Mouse (Mus musculus): ENCODE results near the gene Wnt5a.

Wnt5a gene

GRCm38 (mm10) chr14:28505051-28505585, 568 bp downstream of the Wnt5a start:
- no peak for DNase-seq (ENCODE audit: low read depth, low spot score)
- Histone ChIP-seq H3K36me3 (ENCODE audit: control insufficient read depth, insufficient read depth, low read length, poor library complexity, severe bottlenecking) (no peaks in the 10 kb centered on the region), H3K27me3 (ENCODE audit: control insufficient read depth, insufficient read depth, low read length, poor library complexity, severe bottlenecking) (no peaks in the 10 kb centered on the region)

- Histone ChIP-seq H3K36me3 (ENCODE audit: control insufficient read depth, insufficient read depth, low read length, poor library complexity, severe bottlenecking) (no peaks in the 10 kb centered on the region), H3K27me3 (ENCODE audit: control insufficient read depth, insufficient read depth, low read length, poor library complexity, severe bottlenecking) (no peaks in the 10 kb centered on the region)
- no peak for DNase-seq (ENCODE audit: low read depth, low spot score)
Measured at GRCm38 (mm10) chr14:28505586-28506375, 1.2 kb downstream of the Wnt5a start.

- no peak for DNase-seq (ENCODE audit: low read depth, low spot score)
- H3K36me3 ChIP-seq (ENCODE audit: control insufficient read depth, insufficient read depth, low read length, poor library complexity, severe bottlenecking): no peaks in the 10 kb centered on the region
- H3K27me3 ChIP-seq (ENCODE audit: control insufficient read depth, insufficient read depth, low read length, poor library complexity, severe bottlenecking): no peaks in the 10 kb centered on the region
Measured at GRCm38 (mm10) chr14:28506376-28506831, 1.9 kb downstream of the Wnt5a start.

GRCm38 (mm10) chr14:28507011-28507410, 2.5 kb downstream of the Wnt5a start:
- no peaks in the 10 kb centered on the region for H3K27me3 ChIP-seq (ENCODE audit: control insufficient read depth, insufficient read depth, low read length, poor library complexity, severe bottlenecking)
- H3K36me3 ChIP-seq (ENCODE audit: control insufficient read depth, insufficient read depth, low read length, poor library complexity, severe bottlenecking): no peaks in the 10 kb centered on the region
- DNase-seq (ENCODE audit: low read depth, low spot score): no peak

- H3K27me3 ChIP-seq (ENCODE audit: control insufficient read depth, insufficient read depth, low read length, poor library complexity, severe bottlenecking): no peaks in the 10 kb centered on the region
- H3K36me3 ChIP-seq (ENCODE audit: control insufficient read depth, insufficient read depth, low read length, poor library complexity, severe bottlenecking): no peaks in the 10 kb centered on the region
- DNase-seq (ENCODE audit: low read depth, low spot score): no peak
Measured at GRCm38 (mm10) chr14:28507471-28507870, 2.9 kb downstream of the Wnt5a start.

- H3K27me3 ChIP-seq (ENCODE audit: control insufficient read depth, insufficient read depth, low read length, poor library complexity, severe bottlenecking): no peaks in the 10 kb centered on the region
- no peaks in the 10 kb centered on the region for H3K36me3 ChIP-seq (ENCODE audit: control insufficient read depth, insufficient read depth, low read length, poor library complexity, severe bottlenecking)
- DNase-seq (ENCODE audit: low read depth, low spot score): no peak
Measured at GRCm38 (mm10) chr14:28508288-28509258, 4.0 kb downstream of the Wnt5a start.

- no peak for DNase-seq (ENCODE audit: low read depth, low spot score)
- Histone ChIP-seq H3K27me3 (ENCODE audit: control insufficient read depth, insufficient read depth, low read length, poor library complexity, severe bottlenecking) (no peaks in the 10 kb centered on the region), H3K36me3 (ENCODE audit: control insufficient read depth, insufficient read depth, low read length, poor library complexity, severe bottlenecking) (no peaks in the 10 kb centered on the region)
Measured at GRCm38 (mm10) chr14:28509441-28510340, 5.1 kb downstream of the Wnt5a start.

GRCm38 (mm10) chr14:28510341-28511028, 5.9 kb downstream of the Wnt5a start:
- no peak for DNase-seq (ENCODE audit: low read depth, low spot score)
- no peaks in the 10 kb centered on the region for H3K27me3 ChIP-seq (ENCODE audit: control insufficient read depth, insufficient read depth, low read length, poor library complexity, severe bottlenecking)

GRCm38 (mm10) chr14:28511029-28511651, 6.6 kb downstream of the Wnt5a start:
- no peaks in the 10 kb centered on the region for H3K36me3 ChIP-seq (ENCODE audit: control insufficient read depth, insufficient read depth, low read length, poor library complexity, severe bottlenecking)
- no peak for DNase-seq (ENCODE audit: low read depth, low spot score)
- H3K27me3 ChIP-seq (ENCODE audit: control insufficient read depth, insufficient read depth, low read length, poor library complexity, severe bottlenecking): no peaks in the 10 kb centered on the region

More at GRCm38 (mm10) chr14:28510341-28511028, 5.9 kb downstream of the Wnt5a start:
- H3K36me3 ChIP-seq (ENCODE audit: control insufficient read depth, insufficient read depth, low read length, poor library complexity, severe bottlenecking): no peaks in the 10 kb centered on the region

- DNase-seq (ENCODE audit: low read depth, low spot score): no peak
Measured at GRCm38 (mm10) chr14:28512805-28513590, 8.4 kb downstream of the Wnt5a start.

GRCm38 (mm10) chr14:28514171-28514570, 9.6 kb downstream of the Wnt5a start:
- H3K36me3 ChIP-seq (ENCODE audit: control insufficient read depth, insufficient read depth, low read length, poor library complexity, severe bottlenecking): no peaks in the 10 kb centered on the region
- H3K27me3 ChIP-seq (ENCODE audit: control insufficient read depth, insufficient read depth, low read length, poor library complexity, severe bottlenecking): no peaks in the 10 kb centered on the region
- no peak for DNase-seq (ENCODE audit: low read depth, low spot score)

More at GRCm38 (mm10) chr14:28512805-28513590, 8.4 kb downstream of the Wnt5a start:
- Histone ChIP-seq H3K27me3 (ENCODE audit: control insufficient read depth, insufficient read depth, low read length, poor library complexity, severe bottlenecking) (no peaks in the 10 kb centered on the region), H3K36me3 (ENCODE audit: control insufficient read depth, insufficient read depth, low read length, poor library complexity, severe bottlenecking) (no peaks in the 10 kb centered on the region)

- Histone ChIP-seq H3K27me3 (ENCODE audit: control insufficient read depth, insufficient read depth, low read length, poor library complexity, severe bottlenecking) (no peaks in the 10 kb centered on the region), H3K36me3 (ENCODE audit: control insufficient read depth, insufficient read depth, low read length, poor library complexity, severe bottlenecking) (no peaks in the 10 kb centered on the region)
- no peak for DNase-seq (ENCODE audit: low read depth, low spot score)
Measured at GRCm38 (mm10) chr14:28515331-28515730, 10.8 kb downstream of the Wnt5a start.
